Comparison of ENCODE assay signal across 13 mouse cellular contexts in the genomic region with DNA sequence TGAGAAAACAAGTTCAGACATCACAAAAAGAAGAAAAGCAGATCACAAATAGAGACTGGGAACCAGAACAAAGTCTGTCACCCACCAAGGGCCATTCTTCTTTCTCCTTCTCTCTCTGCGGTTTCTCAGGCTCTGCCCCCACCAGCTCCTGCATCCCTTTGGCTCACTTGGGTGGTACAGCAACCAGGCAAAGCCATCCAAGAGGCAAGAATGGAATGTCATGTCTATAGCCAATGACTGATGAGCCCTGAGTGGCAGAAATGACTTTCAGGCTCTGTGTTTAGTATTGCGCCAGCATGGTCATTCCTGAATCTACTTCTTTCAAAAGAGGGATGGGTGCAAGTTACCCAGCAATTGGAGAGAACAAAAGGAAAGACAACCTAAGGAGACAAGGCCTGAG.
"Had no signal": no experiment of that assay in that cellular context is flagged by ENCODE, and none has a peak within 500 bp of the region (broad histone marks: within the 10 kb centered on the region; RNA-seq: fewer than 3 reads in every experiment).

No protein-coding gene starts in this region.

- H3K9ac ChIP-seq: kidney, embryonic 15.5 days; liver, embryonic 13.5 days; neural tube, embryonic 12.5 days had no signal

- H3K4me3 ChIP-seq: kidney, embryonic 15.5 days; left cerebral cortex, adult 2 months; liver, embryonic 13.5 days; neural tube, embryonic 12.5 days had no signal

- H3K27ac ChIP-seq: kidney, embryonic 15.5 days; left cerebral cortex, adult 2 months; liver, embryonic 13.5 days; neural tube, embryonic 12.5 days had no signal

- H3K36me3 ChIP-seq: liver, embryonic 13.5 days had no signal

- H3K9me3 ChIP-seq: kidney, embryonic 15.5 days; liver, embryonic 13.5 days; neural tube, embryonic 12.5 days had no signal

- DNase-seq: kidney, postnatal 10 days; kidney, postnatal 36 days; layer of hippocampus, postnatal 36 days; liver, embryonic 13.5 days; lung, adult 2 months; lung, postnatal 14 days; lung, postnatal 4 days; midbrain, embryonic 14.5 days; thymus, postnatal 25 days had no signal

- H3K27me3 ChIP-seq: kidney, embryonic 15.5 days; liver, embryonic 13.5 days; neural tube, embryonic 12.5 days had no signal

- H3K4me2 ChIP-seq: kidney, embryonic 15.5 days; liver, embryonic 13.5 days; midbrain, embryonic 11.5 days; neural tube, embryonic 12.5 days had no signal
